ENCODE assay signal across 8 mouse cellular contexts in genomic region chr17:35994879-35995240, GRCm38 (mm10). TPM values are rescaled to one million over a fixed set of nuclear protein-coding genes. Genes with fewer than 3 reads are reported as not detected.
A peak's percentile ranks its signal among the peaks of the same experiment; 100 is the strongest.
DNase-seq lines count a peak whose midpoint lies in the region; ATAC-seq and TF ChIP-seq lines count a peak whose summit lies in the region.

No protein-coding gene starts in this region.

- H3K4me3 ChIP-seq in heart, embryonic 14.5 days (ENCODE audit: control insufficient read depth in 1 of 2, insufficient read depth in 1 of 2, low read depth in 1 of 2, low read length in 2 of 2): peak overlapping the region; percentile 51 to 61
- peak overlapping the region; percentile 70 for H3K4me3 ChIP-seq in G1E (ENCODE audit: low read depth, low read length)
- peak overlapping the region; percentile 63 for H3K4me3 ChIP-seq in hindbrain, embryonic 10.5 days
- peak overlapping the region; percentile 66 for H3K4me3 ChIP-seq in midbrain, embryonic 12.5 days

- H3K27ac ChIP-seq in heart, embryonic 14.5 days (replicated peaks in 1 of 2; ENCODE audit: control insufficient read depth in 1 of 2, insufficient read depth in 1 of 2, low read depth in 2 of 2, low read length in 2 of 2): peak overlapping the region in 1 of 2 experiments; percentile 46; a peak in 1 of 4 replicates
- H3K27ac ChIP-seq in hindbrain, embryonic 10.5 days: peak overlapping the region; percentile 81
- H3K27ac ChIP-seq in midbrain, embryonic 12.5 days (replicated peaks): peak overlapping the region; percentile 70; the same call in 1 of the 2 replicates

- H3K27me3 ChIP-seq in heart, embryonic 14.5 days (ENCODE audit: control insufficient read depth, insufficient read depth, low read length): no peaks in the 10 kb centered on the region
- no peaks in the 10 kb centered on the region for H3K27me3 ChIP-seq in G1E (ENCODE audit: insufficient read depth, low read length)
- no peaks in the 10 kb centered on the region for H3K27me3 ChIP-seq in hindbrain, embryonic 10.5 days (ENCODE audit: insufficient read depth, poor library complexity, severe bottlenecking)
- no peaks in the 10 kb centered on the region for H3K27me3 ChIP-seq in midbrain, embryonic 12.5 days

- no peak for ATAC-seq in heart, embryonic 14.5 days (ENCODE audit: insufficient number of reproducible peaks, insufficient read depth, low FRiP score, low read depth)
- ATAC-seq in G1E (ENCODE audit: extremely low read depth, insufficient number of reproducible peaks, low FRiP score, poor library complexity, severe bottlenecking): no peak
- ATAC-seq in midbrain, embryonic 12.5 days (ENCODE audit: low FRiP score, low read depth): no peak

- H3K9ac ChIP-seq in heart, embryonic 14.5 days (ENCODE audit: low read length): peak overlapping the region; percentile 78
- peak overlapping the region; percentile 69 for H3K9ac ChIP-seq in midbrain, embryonic 12.5 days (replicated peaks)

- DNase-seq in heart, postnatal 4 days: no peak
- DNase-seq in G1E (ENCODE audit: low spot score): peak; percentile 20
- peak; percentile 20 for DNase-seq in hindbrain, embryonic 10.5 days (ENCODE audit: low spot score)
- DNase-seq in right cerebral cortex, postnatal 4 days: no peak
- DNase-seq in layer of hippocampus, adult 8-10 months (ENCODE audit: low spot score in 2 of 2): no peak
- no peak for DNase-seq in cerebellum, adult 18-20 months

- peak overlapping the region; percentile 78 for H3K4me2 ChIP-seq in heart, embryonic 14.5 days (ENCODE audit: low read length)
- H3K4me2 ChIP-seq in midbrain, embryonic 12.5 days (replicated peaks): peak overlapping the region; percentile 56

- peaks cover 2% of the 10 kb centered on the region; the same call in 1 of the 2 replicates for H3K36me3 ChIP-seq in heart, embryonic 14.5 days (ENCODE audit: control insufficient read depth, insufficient read depth, low read length)
- H3K36me3 ChIP-seq in G1E (replicated peaks): peaks cover 16% of the 10 kb centered on the region
- H3K36me3 ChIP-seq in hindbrain, embryonic 10.5 days: peaks cover 2% of the 10 kb centered on the region
- no peaks in the 10 kb centered on the region; the same call in 1 of the 2 replicates for H3K36me3 ChIP-seq in midbrain, embryonic 12.5 days

- 3% methylated on average over 14 of the region's 14 CpGs for WGBS in heart, embryonic 14.5 days
- 5% methylated on average over 14 of the region's 14 CpGs for WGBS in hindbrain, embryonic 10.5 days
- WGBS in midbrain, embryonic 12.5 days: 1% methylated on average over 14 of the region's 14 CpGs

- H3K9me3 ChIP-seq in heart, embryonic 14.5 days (ENCODE audit: control insufficient read depth, low read length): no peaks in the 10 kb centered on the region
- no peaks in the 10 kb centered on the region for H3K9me3 ChIP-seq in G1E (replicated peaks)
- H3K9me3 ChIP-seq in hindbrain, embryonic 10.5 days: no peaks in the 10 kb centered on the region
- no peaks in the 10 kb centered on the region for H3K9me3 ChIP-seq in midbrain, embryonic 12.5 days

- peaks cover 0 to 14% of the 10 kb centered on the region in 2 experiments; a peak in 3 of 4 replicates for H3K4me1 ChIP-seq in heart, embryonic 14.5 days (ENCODE audit: control insufficient read depth in 2 of 2, insufficient read depth in 2 of 2, low read length in 2 of 2)
- peaks cover 66% of the 10 kb centered on the region for H3K4me1 ChIP-seq in G1E (ENCODE audit: insufficient read depth, low read depth, low read length)
- H3K4me1 ChIP-seq in hindbrain, embryonic 10.5 days (replicated peaks): peaks cover 18% of the 10 kb centered on the region
- H3K4me1 ChIP-seq in midbrain, embryonic 12.5 days: peaks cover 24% of the 10 kb centered on the region

- TF ChIP-seq CTCF in G1E (IDR thresholded peaks at IDR 0.05; ENCODE audit: low read depth, low read length): no peak

RNA-seq across cellular contexts. Expression of gene Prr3, which starts 14.8 kb away (rescaled TPM):
- 10.9 and 11.2 TPM in 2 replicates for polyA plus RNA-seq in heart, embryonic 14.5 days (2014; fragmentation: Nextera tagmentation; extraction: Ambion mirVana)
- 10 to 100 TPM; 12.9 TPM for total RNA-seq in heart, postnatal 4 days (2021)
- total RNA-seq in G1E (2014; fragmentation: Nextera tagmentation) (38.6 and 49.4 TPM in 2 replicates), G1E (2017) (11.4 and 15.6 TPM in 2 replicates)
- polyA plus RNA-seq in G1E (2012): 30.1 and 33.1 TPM in 2 replicates
- 46.1 and 52.0 TPM in 2 replicates for polyA plus RNA-seq in hindbrain, embryonic 10.5 days (2016; fragmentation: Nextera tagmentation; extraction: Ambion mirVana)
- polyA plus RNA-seq in midbrain, embryonic 12.5 days (2016; fragmentation: Nextera tagmentation; extraction: Ambion mirVana): 49.2 and 53.4 TPM in 2 replicates
- total RNA-seq in layer of hippocampus, adult 8-10 months (2022): 10 to 100 TPM; 40.5 to 52.4 (median 45.4) TPM

RNA-seq across cellular contexts. Expression of gene Gnl1, which starts 15.2 kb away (rescaled TPM):
- 26.2 and 27.2 TPM in 2 replicates for polyA plus RNA-seq in heart, embryonic 14.5 days (2014; fragmentation: Nextera tagmentation; extraction: Ambion mirVana)
- 10 to 100 TPM; 38.4 to 38.6 TPM for total RNA-seq in heart, postnatal 4 days (2021)
- 18.5 and 22.9 TPM in 2 replicates for total RNA-seq in G1E (2014; fragmentation: Nextera tagmentation)
- 28.6 and 29.5 TPM in 2 replicates for total RNA-seq in G1E (2017)
- 120 and 121 TPM in 2 replicates for polyA plus RNA-seq in G1E (2012)
- 50.5 and 55.2 TPM in 2 replicates for polyA plus RNA-seq in hindbrain, embryonic 10.5 days (2016; fragmentation: Nextera tagmentation; extraction: Ambion mirVana)
- 48.5 and 52.0 TPM in 2 replicates for polyA plus RNA-seq in midbrain, embryonic 12.5 days (2016; fragmentation: Nextera tagmentation; extraction: Ambion mirVana)
- total RNA-seq in layer of hippocampus, adult 8-10 months (2022): 100 to 1,000 TPM; 135 to 141 (median 138) TPM

RNA-seq across cellular contexts. Expression of gene Abcf1, which starts 25.3 kb away (rescaled TPM):
- 57.0 and 58.3 TPM in 2 replicates for polyA plus RNA-seq in heart, embryonic 14.5 days (2014; fragmentation: Nextera tagmentation; extraction: Ambion mirVana)
- total RNA-seq in heart, postnatal 4 days (2021): 10 to 100 TPM; 71.0 to 73.9 TPM
- total RNA-seq in G1E (2014; fragmentation: Nextera tagmentation) (77.0 and 80.6 TPM in 2 replicates), G1E (2017) (129 and 176 TPM in 2 replicates)
- polyA plus RNA-seq in G1E (2012): 167 and 196 TPM in 2 replicates
- 105 and 116 TPM in 2 replicates for polyA plus RNA-seq in hindbrain, embryonic 10.5 days (2016; fragmentation: Nextera tagmentation; extraction: Ambion mirVana)
- polyA plus RNA-seq in midbrain, embryonic 12.5 days (2016; fragmentation: Nextera tagmentation; extraction: Ambion mirVana): 104 and 118 TPM in 2 replicates
- total RNA-seq in layer of hippocampus, adult 8-10 months (2022): 10 to 100 TPM; 68.3 to 76.5 (median 72.7) TPM

RNA-seq across cellular contexts. Expression of gene H2-T24, which starts 25.5 kb away (rescaled TPM):
- 2.6 and 2.7 TPM in 2 replicates for polyA plus RNA-seq in heart, embryonic 14.5 days (2014; fragmentation: Nextera tagmentation; extraction: Ambion mirVana)
- total RNA-seq in heart, postnatal 4 days (2021): 1 to 10 TPM; 1.1 to 1.6 TPM
- total RNA-seq in G1E (2014; fragmentation: Nextera tagmentation): 16.6 TPM in 1 of 2 replicates, not detected in the other
- total RNA-seq in G1E (2017): 5.8 and 6.9 TPM in 2 replicates
- polyA plus RNA-seq in G1E (2012): 0.47 and 0.50 TPM in 2 replicates
- polyA plus RNA-seq in hindbrain, embryonic 10.5 days (2016; fragmentation: Nextera tagmentation; extraction: Ambion mirVana): 4.3 and 4.9 TPM in 2 replicates
- polyA plus RNA-seq in midbrain, embryonic 12.5 days (2016; fragmentation: Nextera tagmentation; extraction: Ambion mirVana): 4.1 and 5.0 TPM in 2 replicates
- 1 to 10 TPM in 3 of 4 experiments, under 1 TPM in 1; 0.80 to 4.4 (median 2.6) TPM for total RNA-seq in layer of hippocampus, adult 8-10 months (2022)

RNA-seq across cellular contexts. Expression of gene H2-T23, which starts 37.8 kb away (rescaled TPM):
- polyA plus RNA-seq in heart, embryonic 14.5 days (2014; fragmentation: Nextera tagmentation; extraction: Ambion mirVana): 4.2 and 4.4 TPM in 2 replicates
- 1 to 10 TPM; 7.7 to 9.5 TPM for total RNA-seq in heart, postnatal 4 days (2021)
- total RNA-seq in G1E (2014; fragmentation: Nextera tagmentation) (2.3 and 11.3 TPM in 2 replicates), G1E (2017) (21.6 and 29.4 TPM in 2 replicates)
- 9.5 and 9.8 TPM in 2 replicates for polyA plus RNA-seq in G1E (2012)
- 4.0 and 4.2 TPM in 2 replicates for polyA plus RNA-seq in hindbrain, embryonic 10.5 days (2016; fragmentation: Nextera tagmentation; extraction: Ambion mirVana)
- polyA plus RNA-seq in midbrain, embryonic 12.5 days (2016; fragmentation: Nextera tagmentation; extraction: Ambion mirVana): 4.2 and 6.1 TPM in 2 replicates
- 10 to 100 TPM in 2 of 4 experiments, 1 to 10 TPM in 2; 6.6 to 30.9 (median 14.2) TPM for total RNA-seq in layer of hippocampus, adult 8-10 months (2022)

Comparison
In these comparisons a context has a peak if more than half of its experiments do, and no peak if none do; other contexts are left out.
1. DNase-seq: peak in G1E (single experiment) and hindbrain, embryonic 10.5 days (single experiment); none in heart, postnatal 4 days (single experiment), right cerebral cortex, postnatal 4 days (single experiment), layer of hippocampus, adult 8-10 months (0 of 2) and cerebellum, adult 18-20 months (0 of 2).
2. Peak in every context shown above with its lines, with median percentiles within 50 percentile points of each other: H3K4me3 ChIP-seq.